Mouse (Mus musculus): ENCODE results near the gene Axdnd1. TPM values are rescaled to one million over a fixed set of nuclear protein-coding genes. Genes with fewer than 3 reads are reported as not detected.
"Not testable (repeated sequence)": the region's sequence is repeated elsewhere in the genome, so short reads cannot be mapped to it uniquely, and the experiment has no call there.

Axdnd1 gene
- polyA plus RNA-seq, 1 experiment from 2014 or later = 0.84 TPM

- TF ChIP-seq EP300 (IDR thresholded peaks at IDR 0.05) = no peak
- TF ChIP-seq CTCF (IDR thresholded peaks at IDR 0.05) = no peak
- 67% methylated on average over 4 of the region's 4 CpGs for WGBS
- Histone ChIP-seq H3K4me2 (replicated peaks; ENCODE audit: low read depth, low read length) (no peak overlapping the region), H3K36me3 (ENCODE audit: insufficient read depth, low read length) (no peaks in the 10 kb centered on the region), H3K9ac (replicated peaks; ENCODE audit: low read depth) (no peak overlapping the region), H3K4me1 (ENCODE audit: insufficient read depth, low read depth, low read length) (no peaks in the 10 kb centered on the region), H3K27me3 (replicated peaks; ENCODE audit: insufficient read depth, low read length) (no peaks in the 10 kb centered on the region), H3K27ac (ENCODE audit: low read length) (no peak overlapping the region), H3K4me3 (ENCODE audit: low read depth, low read length) (no peak overlapping the region), H3K9me3 (ENCODE audit: low read length) (no peaks in the 10 kb centered on the region)
- DNase-seq (ENCODE audit: low spot score) (no peak), ATAC-seq (no peak)
Observed at GRCm38 (mm10) chr1:156408521-156408920, 12.4 kb downstream of the Axdnd1 start.

GRCm38 (mm10) chr1:156408004-156408403, 13.0 kb downstream of the Axdnd1 start:
- Histone ChIP-seq H3K4me3 (ENCODE audit: low read depth, low read length) (no peak overlapping the region), H3K9me3 (ENCODE audit: low read length) (no peaks in the 10 kb centered on the region), H3K27ac (ENCODE audit: low read length) (no peak overlapping the region), H3K36me3 (ENCODE audit: insufficient read depth, low read length) (no peaks in the 10 kb centered on the region), H3K9ac (replicated peaks; ENCODE audit: low read depth) (no peak overlapping the region), H3K27me3 (replicated peaks; ENCODE audit: insufficient read depth, low read length) (no peaks in the 10 kb centered on the region), H3K4me2 (replicated peaks; ENCODE audit: low read depth, low read length) (no peak overlapping the region), H3K4me1 (ENCODE audit: insufficient read depth, low read depth, low read length) (no peaks in the 10 kb centered on the region)
- no peak for TF ChIP-seq CTCF (IDR thresholded peaks at IDR 0.05)
- no peak for TF ChIP-seq EP300 (IDR thresholded peaks at IDR 0.05)
- DNase-seq (ENCODE audit: low spot score) (peak; percentile 74), ATAC-seq (peak; percentile 70)
- 31% methylated on average over 3 of the region's 3 CpGs for WGBS

GRCm38 (mm10) chr1:156403251-156403650, 17.7 kb downstream of the Axdnd1 start:
- Histone ChIP-seq H3K4me1 (ENCODE audit: insufficient read depth, low read depth, low read length) (no peaks in the 10 kb centered on the region), H3K4me3 (ENCODE audit: low read depth, low read length) (no peak overlapping the region), H3K4me2 (replicated peaks; ENCODE audit: low read depth, low read length) (no peak overlapping the region), H3K27ac (ENCODE audit: low read length) (no peak overlapping the region), H3K36me3 (ENCODE audit: insufficient read depth, low read length) (no peaks in the 10 kb centered on the region), H3K9me3 (ENCODE audit: low read length) (no peaks in the 10 kb centered on the region), H3K27me3 (replicated peaks; ENCODE audit: insufficient read depth, low read length) (no peaks in the 10 kb centered on the region), H3K9ac (replicated peaks; ENCODE audit: low read depth) (no peak overlapping the region)
- ATAC-seq = no peak
- no peak for DNase-seq (ENCODE audit: low spot score)
- TF ChIP-seq EP300 (IDR thresholded peaks at IDR 0.05) (no peak), CTCF (IDR thresholded peaks at IDR 0.05) (no peak)
- WGBS = 54% methylated on average over 10 of the region's 10 CpGs

GRCm38 (mm10) chr1:156402491-156402890, 18.5 kb downstream of the Axdnd1 start:
- ATAC-seq (no peak), DNase-seq (ENCODE audit: low spot score) (no peak)
- H3K27ac ChIP-seq (ENCODE audit: low read length) = no peak overlapping the region
- H3K4me2 ChIP-seq (replicated peaks; ENCODE audit: low read depth, low read length) = no peak overlapping the region
- 62% methylated on average over 2 of the region's 2 CpGs for whole genome bisulfite sequencing
- no peaks in the 10 kb centered on the region for H3K9me3 ChIP-seq (ENCODE audit: low read length)
- no peaks in the 10 kb centered on the region for H3K36me3 ChIP-seq (ENCODE audit: insufficient read depth, low read length)
- H3K27me3 ChIP-seq (replicated peaks; ENCODE audit: insufficient read depth, low read length) = no peaks in the 10 kb centered on the region
- H3K9ac ChIP-seq (replicated peaks; ENCODE audit: low read depth) = no peak overlapping the region
- H3K4me3 ChIP-seq (ENCODE audit: low read depth, low read length) = no peak overlapping the region
- no peaks in the 10 kb centered on the region for H3K4me1 ChIP-seq (ENCODE audit: insufficient read depth, low read depth, low read length)
- no peak for TF ChIP-seq EP300 (IDR thresholded peaks at IDR 0.05)
- no peak for TF ChIP-seq CTCF (IDR thresholded peaks at IDR 0.05)

- not testable (repeated sequence) for H3K9ac ChIP-seq (replicated peaks; ENCODE audit: low read depth); ATAC-seq; H3K4me2 ChIP-seq (replicated peaks; ENCODE audit: low read depth, low read length); H3K4me1 ChIP-seq (ENCODE audit: insufficient read depth, low read depth, low read length); H3K4me3 ChIP-seq (ENCODE audit: low read depth, low read length); H3K27me3 ChIP-seq (replicated peaks; ENCODE audit: insufficient read depth, low read length); H3K9me3 ChIP-seq (ENCODE audit: low read length); DNase-seq (ENCODE audit: low spot score); H3K27ac ChIP-seq (ENCODE audit: low read length); H3K36me3 ChIP-seq (ENCODE audit: insufficient read depth, low read length)
- 55% methylated on average over 3 of the region's 3 CpGs for WGBS
Observed at GRCm38 (mm10) chr1:156400159-156400558, 20.8 kb downstream of the Axdnd1 start.

- Histone ChIP-seq H3K27ac (ENCODE audit: low read length) (no peak overlapping the region), H3K36me3 (ENCODE audit: insufficient read depth, low read length) (no peaks in the 10 kb centered on the region), H3K4me2 (replicated peaks; ENCODE audit: low read depth, low read length) (no peak overlapping the region), H3K4me3 (ENCODE audit: low read depth, low read length) (no peak overlapping the region), H3K27me3 (replicated peaks; ENCODE audit: insufficient read depth, low read length) (no peaks in the 10 kb centered on the region), H3K9ac (replicated peaks; ENCODE audit: low read depth) (no peak overlapping the region), H3K4me1 (ENCODE audit: insufficient read depth, low read depth, low read length) (peaks cover 5% of the 10 kb centered on the region; the same call in 1 of the 2 replicates), H3K9me3 (ENCODE audit: low read length) (no peaks in the 10 kb centered on the region)
- TF ChIP-seq CTCF (IDR thresholded peaks at IDR 0.05) (no peak), EP300 (IDR thresholded peaks at IDR 0.05) (no peak)
- DNase-seq (ENCODE audit: low spot score) (no peak), ATAC-seq (no peak)
- WGBS = 62% methylated on average over 4 of the region's 4 CpGs
Observed at GRCm38 (mm10) chr1:156393148-156393547, 27.8 kb downstream of the Axdnd1 start.

GRCm38 (mm10) chr1:156386880-156387279, 34.1 kb downstream of the Axdnd1 start:
- ATAC-seq (no peak), DNase-seq (ENCODE audit: low spot score) (no peak)
- TF ChIP-seq EP300 (IDR thresholded peaks at IDR 0.05) (no peak), CTCF (IDR thresholded peaks at IDR 0.05) (no peak)
- no peak overlapping the region for H3K9ac ChIP-seq (replicated peaks; ENCODE audit: low read depth)
- WGBS = 58% methylated on average over 3 of the region's 3 CpGs
- no peaks in the 10 kb centered on the region for H3K9me3 ChIP-seq (ENCODE audit: low read length)
- H3K4me3 ChIP-seq (ENCODE audit: low read depth, low read length) = no peak overlapping the region
- no peaks in the 10 kb centered on the region for H3K27me3 ChIP-seq (replicated peaks; ENCODE audit: insufficient read depth, low read length)
- H3K4me2 ChIP-seq (replicated peaks; ENCODE audit: low read depth, low read length) = no peak overlapping the region
- H3K27ac ChIP-seq (ENCODE audit: low read length) = no peak overlapping the region
- H3K36me3 ChIP-seq (ENCODE audit: insufficient read depth, low read length) = no peaks in the 10 kb centered on the region
- H3K4me1 ChIP-seq (ENCODE audit: insufficient read depth, low read depth, low read length) = peaks cover 5% of the 10 kb centered on the region; the same call in 1 of the 2 replicates
